Mouse (Mus musculus) retina, postnatal 1 day (tissue): ENCODE measurements around the gene Gh.
"Not testable (repeated sequence)": the region's sequence is repeated elsewhere in the genome, so short reads cannot be mapped to it uniquely, and the experiment has no call there.

Source experiments
- DNase-seq: peaks from one replicate; pipeline ENCODE4 v3.0.0-alpha.2; 2012

Gene Gh

GRCm38 (mm10) chr11:106301765-106302164 is at the start of gene Gh:
Gene Gh (minus strand): TSS chr11:106301865.
- no peak for DNase-seq

DNA sequence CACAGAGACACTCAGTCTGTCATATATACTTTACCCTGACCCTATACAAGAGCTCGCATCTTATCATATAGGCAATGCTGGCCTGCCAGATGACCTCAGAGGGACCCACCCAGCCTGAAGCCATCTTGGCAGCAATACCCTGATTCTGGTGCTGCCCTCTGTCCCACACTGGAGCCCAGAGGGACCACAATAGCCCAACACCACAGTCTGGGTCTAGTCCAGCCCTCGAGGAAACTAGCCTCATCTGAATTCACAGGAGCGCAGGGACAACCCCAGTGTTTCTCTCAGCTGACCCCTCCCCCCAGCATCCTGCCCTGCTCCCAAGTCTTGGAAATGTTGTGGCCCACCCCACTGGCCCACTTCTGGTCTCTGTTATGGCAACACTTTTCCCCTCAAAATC is 49.6 kb upstream of the Gh start:
- no peak for DNase-seq

GRCm38 (mm10) chr11:106350853-106351252 is 49.2 kb upstream of the Gh start:
- no peak for DNase-seq

DNA sequence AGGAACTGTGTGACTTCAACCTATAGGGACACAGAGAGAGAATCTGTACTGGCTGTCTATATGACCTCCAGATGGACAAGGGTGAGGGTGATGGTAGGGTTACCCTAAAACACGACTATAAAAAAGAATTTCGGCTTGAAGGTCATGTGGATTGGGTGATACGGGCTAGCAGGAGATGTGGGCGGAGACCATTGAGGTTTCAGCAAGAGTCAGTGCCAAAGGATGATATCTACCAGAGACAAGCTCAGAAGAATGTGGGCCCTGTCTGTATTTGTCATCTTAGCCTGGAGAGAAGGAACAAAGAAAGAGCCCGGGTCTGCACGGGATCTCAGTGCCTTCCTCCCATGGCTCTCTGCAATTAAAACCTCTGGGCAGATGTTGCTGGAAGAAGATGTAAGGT is 48.1 kb upstream of the Gh start:
- no peak for DNase-seq

- peak; percentile 73 for DNase-seq
Observed at GRCm38 (mm10) chr11:106344910-106345309, 43.2 kb upstream of the Gh start.

DNA sequence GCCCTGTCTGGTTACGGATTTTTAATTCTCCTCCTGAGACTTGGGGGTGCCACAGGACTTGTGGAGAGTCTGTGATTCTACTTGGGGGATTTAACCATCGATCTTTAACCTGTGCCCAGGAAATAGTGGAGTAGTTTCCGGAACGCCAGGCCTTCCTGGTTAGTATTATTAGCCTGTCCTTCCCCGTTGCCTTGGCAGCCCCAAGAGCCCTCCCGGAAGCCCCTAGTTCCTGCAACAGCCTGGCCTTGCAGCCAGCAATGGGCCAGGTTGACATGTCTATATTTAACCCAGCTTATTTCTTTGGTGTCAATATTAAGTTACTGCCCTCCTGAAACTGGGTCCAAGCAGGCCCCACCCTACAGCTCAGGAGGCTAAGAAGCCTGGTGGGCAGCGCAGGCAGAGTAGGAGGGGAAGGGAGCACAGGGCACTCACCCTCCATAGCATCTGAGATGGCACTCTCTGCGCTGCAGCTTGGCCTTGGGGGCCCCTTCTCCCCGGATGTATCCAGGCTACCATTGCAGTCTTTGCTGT is 39.4 kb upstream of the Gh start:
- no peak for DNase-seq

DNA sequence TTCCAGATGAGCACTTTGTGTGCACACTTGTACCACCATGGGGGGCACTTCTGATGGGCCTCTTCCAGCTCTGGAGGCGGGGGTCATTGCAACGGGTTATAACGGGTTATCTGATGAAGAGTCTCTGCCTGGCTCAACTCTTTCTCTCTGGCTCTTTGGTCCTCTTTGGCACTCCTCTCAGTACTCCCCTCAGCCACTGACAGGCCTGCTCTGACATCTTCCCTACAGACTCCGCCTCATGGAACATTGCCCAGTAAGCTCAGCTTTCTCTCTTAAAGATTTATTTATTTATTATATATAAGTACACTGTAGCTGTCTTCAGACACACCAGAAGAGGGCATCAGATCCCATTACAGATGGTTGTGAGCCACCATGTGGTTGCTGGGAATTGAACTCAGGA is 37.7 kb upstream of the Gh start:
- not testable (repeated sequence) for DNase-seq

DNA sequence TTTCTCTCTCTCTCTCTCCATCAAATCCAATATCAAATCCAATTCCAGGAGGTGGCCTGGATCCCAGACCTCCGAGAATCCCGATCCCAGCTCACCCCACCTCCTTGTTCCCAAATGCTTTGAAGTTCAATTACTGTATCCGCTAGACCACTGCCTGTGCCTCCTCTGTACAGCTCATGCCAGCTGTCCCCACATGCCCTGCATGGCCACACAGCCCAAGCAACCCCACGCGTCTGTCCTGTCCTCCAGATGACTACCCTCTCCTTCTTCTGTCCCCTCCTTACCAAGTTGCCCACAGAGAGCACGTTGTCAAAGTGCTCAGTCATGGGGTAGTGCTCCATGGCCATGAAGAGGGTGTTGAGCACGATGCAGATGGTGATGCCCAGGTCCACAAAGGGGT is 37.2 kb upstream of the Gh start:
- no peak for DNase-seq

GRCm38 (mm10) chr11:106338029-106338428 is 36.4 kb upstream of the Gh start:
- no peak for DNase-seq

GRCm38 (mm10) chr11:106334066-106334465 is 32.4 kb upstream of the Gh start:
- DNase-seq = no peak

DNA sequence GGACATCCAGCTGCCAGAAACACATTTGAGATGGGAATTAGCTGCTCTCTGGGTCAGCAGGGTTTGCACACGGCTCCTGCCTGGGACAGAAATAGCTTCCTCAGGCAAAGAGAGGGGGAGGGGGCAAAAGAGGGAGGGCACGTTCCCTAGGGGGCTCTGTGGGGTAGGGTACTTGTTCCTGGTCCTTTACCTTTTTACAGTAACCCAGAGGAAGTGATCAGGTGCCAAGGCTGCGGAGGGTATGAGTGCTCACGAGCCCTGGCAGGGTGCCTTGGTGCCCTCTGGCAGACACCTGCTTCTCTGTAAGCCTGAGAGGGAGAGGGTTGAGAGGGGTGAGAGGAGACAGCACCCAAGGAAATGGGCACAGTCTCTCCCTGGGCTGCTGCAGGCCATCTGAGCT is 30.8 kb upstream of the Gh start:
- DNase-seq = no peak

- peak; percentile 55 for DNase-seq
Observed at GRCm38 (mm10) chr11:106329682-106330081, 28.0 kb upstream of the Gh start.

DNA sequence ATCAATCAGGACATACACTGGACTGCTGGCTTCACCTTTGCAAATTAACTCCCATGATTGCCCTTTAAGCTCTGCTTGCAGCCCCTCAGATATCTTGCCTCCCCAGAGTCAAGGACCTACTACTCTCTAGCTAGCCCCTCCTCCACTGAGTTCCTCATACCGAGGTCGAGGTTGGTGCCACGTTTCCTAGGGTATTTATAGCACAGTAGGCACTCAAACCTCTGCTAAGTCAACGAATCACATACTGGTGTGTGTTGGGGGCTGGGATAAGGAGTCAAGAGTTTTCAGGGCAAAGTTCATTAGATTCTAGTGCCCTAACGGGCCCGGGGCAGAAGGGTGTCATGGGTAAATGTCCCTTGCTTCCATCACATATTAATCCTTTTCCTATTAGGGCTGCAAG is 27.5 kb upstream of the Gh start:
- no peak for DNase-seq

DNA sequence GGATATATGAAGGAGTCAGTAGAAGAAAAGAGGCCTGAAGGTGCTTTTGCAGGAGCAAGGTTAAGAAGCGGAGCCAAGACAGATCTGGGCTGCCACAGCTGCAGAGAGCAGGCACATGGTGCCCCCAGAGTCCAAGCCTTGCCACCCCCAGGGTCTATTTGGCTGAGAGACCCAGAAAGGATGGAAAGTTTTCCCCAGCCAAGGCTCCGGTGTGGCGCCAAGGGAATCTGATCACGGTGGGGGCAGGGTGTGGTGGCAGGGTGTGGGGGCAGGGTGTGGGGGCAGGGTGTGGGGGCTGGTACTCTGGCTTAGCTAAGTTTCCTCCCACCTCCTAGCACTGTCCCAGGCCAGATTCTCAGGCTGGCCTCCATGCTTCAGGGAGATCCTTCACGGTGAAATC is 26.9 kb upstream of the Gh start:
- no peak for DNase-seq

GRCm38 (mm10) chr11:106326475-106326874 is 24.8 kb upstream of the Gh start:
- DNase-seq = no peak

DNA sequence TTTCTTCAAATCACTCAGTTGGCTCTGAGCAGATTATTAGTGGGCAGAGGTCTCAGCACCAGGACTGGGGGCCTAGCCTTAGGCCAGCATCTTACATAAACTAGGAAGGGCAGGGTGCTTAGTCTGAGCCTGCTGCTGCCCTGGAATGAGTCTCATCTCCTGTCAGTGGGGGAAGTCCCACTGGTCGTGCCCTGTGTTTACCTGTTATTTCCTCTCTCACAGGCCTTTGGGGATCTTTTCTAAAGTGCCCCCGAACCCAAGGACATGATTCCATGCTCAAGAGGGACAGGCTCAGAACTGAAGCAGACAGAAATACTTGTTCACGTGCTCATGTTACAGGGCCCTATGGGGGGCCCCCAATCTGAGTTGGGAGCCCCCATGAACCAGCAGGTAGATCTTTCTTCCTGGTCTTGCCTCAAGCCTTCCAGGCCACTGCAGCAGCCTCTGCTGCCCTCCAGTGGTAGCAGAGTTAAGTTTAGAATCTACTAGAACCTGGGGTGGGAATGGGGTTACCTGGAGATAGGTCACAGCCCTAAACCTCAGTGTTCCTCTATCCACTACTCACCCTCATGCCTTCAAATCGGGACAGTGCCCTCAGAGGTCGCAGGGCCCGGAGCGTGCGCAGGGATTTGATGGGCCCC is 24.0 kb upstream of the Gh start:
- peak; percentile 66 for DNase-seq

- no peak for DNase-seq
Observed at GRCm38 (mm10) chr11:106324858-106325257, 23.2 kb upstream of the Gh start.

GRCm38 (mm10) chr11:106318406-106319366 is 17.0 kb upstream of the Gh start:
- DNase-seq = no peak

DNA sequence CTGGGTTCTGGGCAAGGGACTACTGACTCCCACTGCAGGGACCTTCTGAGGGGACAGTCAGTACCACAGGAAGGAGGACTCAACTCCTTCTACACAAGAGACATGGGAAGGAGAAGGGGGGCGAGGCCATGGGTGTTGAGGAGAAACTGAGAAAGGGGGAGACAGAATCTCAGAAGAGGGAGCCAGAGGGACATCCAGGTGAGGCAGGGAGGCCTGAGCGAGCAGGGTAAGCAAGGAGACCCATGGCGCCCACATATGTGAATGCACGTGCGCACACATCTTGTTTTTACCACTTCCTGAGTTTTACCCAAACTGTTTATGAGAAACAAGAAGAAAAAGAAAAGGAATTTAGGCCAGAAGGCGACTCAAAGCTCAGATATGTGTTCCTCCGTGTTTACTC is 16.1 kb upstream of the Gh start:
- DNase-seq = no peak

GRCm38 (mm10) chr11:106316416-106316815 is 14.8 kb upstream of the Gh start:
- DNase-seq = no peak

DNA sequence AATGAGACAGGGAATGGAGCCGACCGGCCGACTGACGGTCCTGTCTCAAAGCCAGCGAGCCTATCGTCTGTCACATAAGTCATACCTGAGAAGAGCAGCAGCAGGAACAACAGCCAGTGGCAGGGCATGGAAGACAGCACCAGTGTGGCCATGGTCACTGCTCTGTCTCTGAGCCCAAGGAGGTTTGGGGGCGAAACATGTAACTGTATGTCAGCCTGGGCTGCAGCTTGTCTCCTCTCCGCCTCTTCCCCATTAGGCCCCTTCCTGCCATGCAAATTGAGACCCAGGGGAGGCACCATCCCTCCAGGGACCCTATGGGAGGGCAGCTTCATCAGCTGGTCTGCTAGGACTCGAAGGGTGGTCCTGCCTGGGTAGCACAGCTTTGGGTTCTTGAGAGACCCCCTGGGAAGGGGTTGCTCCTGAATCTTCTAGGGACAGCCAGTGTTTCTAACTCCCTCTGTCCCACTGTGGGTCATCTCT is 12.7 kb upstream of the Gh start, which contains the start of gene Cd79b:
Gene Cd79b, minus strand, starts transcription at position 430 of the 480 bp plus-strand sequence.
- DNase-seq = no peak

DNA sequence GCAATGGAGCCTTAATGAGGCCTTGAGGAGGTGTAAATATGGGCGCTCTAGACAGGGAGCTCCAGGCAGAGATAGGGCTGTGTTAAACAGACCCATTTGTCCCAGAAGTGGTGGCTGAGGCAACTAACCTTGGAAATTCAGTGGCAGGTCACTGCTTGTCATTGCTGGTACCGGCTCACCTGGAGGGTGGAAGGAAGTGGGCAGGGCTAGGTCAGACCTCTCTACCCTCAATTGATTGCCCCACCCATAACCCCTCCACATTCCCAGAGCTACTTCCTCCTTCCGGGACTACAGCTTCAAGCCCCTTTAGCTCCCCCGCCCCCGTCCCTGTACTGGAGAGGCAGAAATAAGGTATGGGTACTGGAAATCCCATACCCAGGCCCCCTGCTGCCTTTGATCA is 11.9 kb upstream of the Gh start:
- DNase-seq = no peak

DNA sequence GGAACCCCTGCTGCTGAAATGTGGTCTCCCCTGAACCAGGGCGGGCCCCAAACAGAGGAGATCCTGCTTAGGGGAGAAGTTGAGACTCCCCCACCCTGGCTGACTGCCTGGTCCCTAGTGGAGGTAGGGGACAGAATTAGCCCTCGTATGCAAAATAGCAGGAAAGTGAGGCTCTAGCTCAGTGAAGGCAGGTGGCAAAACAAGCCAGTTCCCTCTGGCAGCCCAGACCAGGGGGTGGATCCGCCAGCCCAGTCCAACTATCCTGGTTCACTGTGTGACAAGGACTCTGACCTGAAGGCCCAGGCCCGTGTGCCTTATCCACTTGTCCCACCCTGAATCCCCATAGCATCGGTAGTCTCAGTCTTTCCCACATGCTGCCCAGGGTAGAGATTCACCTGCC is 8.5 kb upstream of the Gh start:
- DNase-seq = no peak

DNA sequence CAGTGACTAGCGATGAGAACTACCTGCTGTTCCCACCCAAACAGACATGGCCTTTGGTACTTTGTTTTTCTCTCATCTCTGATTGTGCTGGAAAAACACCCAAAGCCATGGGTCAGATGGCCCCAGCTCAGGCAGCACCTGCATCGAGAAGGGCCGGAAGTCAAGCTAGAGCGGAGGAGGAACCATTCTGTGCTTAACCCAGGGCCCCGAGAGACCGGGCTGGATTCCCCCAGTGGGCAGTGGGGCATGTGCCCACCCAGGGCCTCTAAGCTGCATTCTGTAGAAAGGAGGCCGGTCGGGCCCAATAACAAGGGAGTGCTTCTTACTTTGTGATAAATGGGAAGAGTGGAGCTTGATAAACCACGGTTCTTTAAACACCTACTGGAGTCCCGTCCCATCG is 6.5 kb upstream of the Gh start:
- DNase-seq = no peak
